Mouse (Mus musculus): Measurements from ENCODE around the gene Sh3bgrl3. TPM values are rescaled to one million over a fixed set of nuclear protein-coding genes. Genes with fewer than 3 reads are reported as not detected.
A peak's percentile ranks its signal among the peaks of the same experiment; 100 is the strongest.

Gene Sh3bgrl3
- polyA plus RNA-seq, 2 experiments, result 325 to 532 TPM

GRCm38 (mm10) chr4:134110653-134111052 is 17.9 kb downstream of the Sh3bgrl3 start:
- Histone ChIP-seq H3K4me1 (ENCODE audit: control insufficient read depth, insufficient read depth, low read length) (peaks cover 4% of the 10 kb centered on the region; the same call in 1 of the 2 replicates), H3K36me3 (ENCODE audit: control insufficient read depth, insufficient read depth, low read length) (no peaks in the 10 kb centered on the region), H3K27ac (replicated peaks; ENCODE audit: low read depth, low read length) (no peak overlapping the region), H3K27me3 (ENCODE audit: control insufficient read depth, insufficient read depth, low read length) (no peaks in the 10 kb centered on the region), H3K4me2 (replicated peaks; ENCODE audit: low read depth, low read length, severe bottlenecking) (no peak overlapping the region), H3K9me3 (ENCODE audit: control insufficient read depth, low read length) (no peaks in the 10 kb centered on the region), H3K4me3 (replicated peaks; ENCODE audit: low read length) (no peak overlapping the region), H3K9ac (ENCODE audit: low read depth, low read length, severe bottlenecking) (no peak overlapping the region)
- ATAC-seq (ENCODE audit: low FRiP score, low read depth), result no peak
- DNase-seq (ENCODE audit: low spot score), result no peak
- 53% methylated on average over 3 of the region's 3 CpGs for WGBS
- no peak for TF ChIP-seq POLR2A (IDR thresholded peaks at IDR 0.05; ENCODE audit: borderline replicate concordance, extremely low read depth, insufficient read depth, insufficient read length)

- 20% methylated on average over 5 of the region's 5 CpGs for WGBS
- H3K9ac ChIP-seq (ENCODE audit: low read depth, low read length, severe bottlenecking), result no peak overlapping the region
- H3K36me3 ChIP-seq (ENCODE audit: control insufficient read depth, insufficient read depth, low read length), result no peaks in the 10 kb centered on the region
- H3K4me1 ChIP-seq (ENCODE audit: control insufficient read depth, insufficient read depth, low read length), result no peaks in the 10 kb centered on the region; the same call in 1 of the 2 replicates
- no peak overlapping the region for H3K27ac ChIP-seq (replicated peaks; ENCODE audit: low read depth, low read length)
- H3K4me3 ChIP-seq (replicated peaks; ENCODE audit: low read length), result no peak overlapping the region
- no peak overlapping the region for H3K4me2 ChIP-seq (replicated peaks; ENCODE audit: low read depth, low read length, severe bottlenecking)
- no peak for DNase-seq (ENCODE audit: low spot score)
- no peak for ATAC-seq (ENCODE audit: low FRiP score, low read depth)
- no peak for TF ChIP-seq POLR2A (IDR thresholded peaks at IDR 0.05; ENCODE audit: borderline replicate concordance, extremely low read depth, insufficient read depth, insufficient read length)
- no peaks in the 10 kb centered on the region for H3K27me3 ChIP-seq (ENCODE audit: control insufficient read depth, insufficient read depth, low read length)
- H3K9me3 ChIP-seq (ENCODE audit: control insufficient read depth, low read length), result no peaks in the 10 kb centered on the region
Measured at GRCm38 (mm10) chr4:134108196-134108595, 20.4 kb downstream of the Sh3bgrl3 start.

- Histone ChIP-seq H3K27ac (replicated peaks; ENCODE audit: low read depth, low read length) (no peak overlapping the region), H3K9me3 (ENCODE audit: control insufficient read depth, low read length) (no peaks in the 10 kb centered on the region), H3K9ac (ENCODE audit: low read depth, low read length, severe bottlenecking) (no peak overlapping the region), H3K4me2 (replicated peaks; ENCODE audit: low read depth, low read length, severe bottlenecking) (no peak overlapping the region), H3K36me3 (ENCODE audit: control insufficient read depth, insufficient read depth, low read length) (no peaks in the 10 kb centered on the region), H3K4me3 (replicated peaks; ENCODE audit: low read length) (no peak overlapping the region), H3K27me3 (ENCODE audit: control insufficient read depth, insufficient read depth, low read length) (no peaks in the 10 kb centered on the region), H3K4me1 (ENCODE audit: control insufficient read depth, insufficient read depth, low read length) (no peaks in the 10 kb centered on the region)
- TF ChIP-seq POLR2A (IDR thresholded peaks at IDR 0.05; ENCODE audit: borderline replicate concordance, extremely low read depth, insufficient read depth, insufficient read length), result no peak
- ATAC-seq (ENCODE audit: low FRiP score, low read depth) (no peak), DNase-seq (ENCODE audit: low spot score) (no peak)
- WGBS, result 81% methylated on average over 7 of the region's 7 CpGs
Measured at GRCm38 (mm10) chr4:134107730-134108129, 20.9 kb downstream of the Sh3bgrl3 start.

GRCm38 (mm10) chr4:134106105-134106504 is 22.5 kb downstream of the Sh3bgrl3 start:
- WGBS, result 73% methylated on average over 7 of the region's 7 CpGs
- H3K9me3 ChIP-seq (ENCODE audit: control insufficient read depth, low read length), result no peaks in the 10 kb centered on the region
- H3K9ac ChIP-seq (ENCODE audit: low read depth, low read length, severe bottlenecking), result no peak overlapping the region
- ATAC-seq (ENCODE audit: low FRiP score, low read depth) (no peak), DNase-seq (ENCODE audit: low spot score) (no peak)
- no peak overlapping the region for H3K27ac ChIP-seq (replicated peaks; ENCODE audit: low read depth, low read length)
- no peak overlapping the region for H3K4me3 ChIP-seq (replicated peaks; ENCODE audit: low read length)
- H3K27me3 ChIP-seq (ENCODE audit: control insufficient read depth, insufficient read depth, low read length), result no peaks in the 10 kb centered on the region
- no peak overlapping the region for H3K4me2 ChIP-seq (replicated peaks; ENCODE audit: low read depth, low read length, severe bottlenecking)
- no peaks in the 10 kb centered on the region for H3K4me1 ChIP-seq (ENCODE audit: control insufficient read depth, insufficient read depth, low read length)
- H3K36me3 ChIP-seq (ENCODE audit: control insufficient read depth, insufficient read depth, low read length), result no peaks in the 10 kb centered on the region
- no peak for TF ChIP-seq POLR2A (IDR thresholded peaks at IDR 0.05; ENCODE audit: borderline replicate concordance, extremely low read depth, insufficient read depth, insufficient read length)

- Histone ChIP-seq H3K27me3 (ENCODE audit: control insufficient read depth, insufficient read depth, low read length) (no peaks in the 10 kb centered on the region), H3K4me1 (ENCODE audit: control insufficient read depth, insufficient read depth, low read length) (no peaks in the 10 kb centered on the region), H3K36me3 (ENCODE audit: control insufficient read depth, insufficient read depth, low read length) (no peaks in the 10 kb centered on the region), H3K9ac (ENCODE audit: low read depth, low read length, severe bottlenecking) (peak overlapping the region; percentile 57), H3K4me3 (replicated peaks; ENCODE audit: low read length) (peak overlapping the region; percentile 64), H3K27ac (replicated peaks; ENCODE audit: low read depth, low read length) (no peak overlapping the region), H3K4me2 (replicated peaks; ENCODE audit: low read depth, low read length, severe bottlenecking) (peak overlapping the region; percentile 79), H3K9me3 (ENCODE audit: control insufficient read depth, low read length) (no peaks in the 10 kb centered on the region)
- ATAC-seq (ENCODE audit: low FRiP score, low read depth), result peak; percentile 35; the same call in 1 of the 2 replicates
- no peak for TF ChIP-seq POLR2A (IDR thresholded peaks at IDR 0.05; ENCODE audit: borderline replicate concordance, extremely low read depth, insufficient read depth, insufficient read length)
- WGBS, result 4% methylated on average over 19 of the region's 21 CpGs
- DNase-seq (ENCODE audit: low spot score), result no peak
Measured at GRCm38 (mm10) chr4:134102742-134103119, 25.9 kb downstream of the Sh3bgrl3 start.
